Mouse (Mus musculus): Measurements from ENCODE around the gene Keap1.

DNA sequence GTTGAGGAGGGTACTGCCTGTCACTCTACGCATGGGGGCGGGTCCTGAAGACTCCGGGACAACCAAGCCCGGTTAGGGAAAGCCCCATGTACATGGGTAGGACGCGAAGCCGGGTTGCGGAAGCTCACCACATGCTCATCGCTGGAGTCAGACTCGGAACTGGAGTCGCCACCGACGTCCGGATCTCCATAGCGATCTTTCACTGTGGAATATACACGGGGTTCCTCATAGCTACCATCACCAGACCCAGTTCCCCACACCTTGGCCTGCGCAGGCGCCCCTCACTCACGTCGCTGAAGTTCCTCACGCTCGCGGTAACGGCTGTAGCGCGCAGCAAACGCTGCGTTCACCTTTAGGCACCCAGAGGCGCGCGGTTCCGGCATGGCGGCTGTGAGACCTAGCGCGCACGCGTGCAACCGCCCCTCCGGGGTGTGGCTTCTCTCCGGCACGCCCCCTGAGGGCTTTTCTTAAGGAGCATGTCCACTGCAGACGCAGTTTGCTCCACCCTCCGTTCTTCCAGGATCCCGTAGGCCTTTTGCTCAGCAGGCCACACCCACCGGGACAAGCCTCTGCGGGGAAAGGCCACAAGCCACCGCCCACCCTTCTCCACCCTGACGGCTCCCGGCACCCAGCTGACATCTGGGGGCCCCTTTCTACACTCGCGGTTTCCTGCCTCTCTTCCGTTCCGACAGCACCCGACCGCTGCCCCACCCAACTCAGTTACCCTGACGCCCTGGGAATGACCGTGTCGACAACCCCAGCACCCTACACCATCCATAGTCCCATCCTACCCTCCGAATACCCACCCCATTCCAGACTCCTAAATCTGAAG lies 48.6 kb upstream of the Keap1 start, which contains the start of gene Kri1:
- TF ChIP-seq POLR2A (IDR thresholded peaks at IDR 0.05; ENCODE audit: low read depth, low read length) (peak; percentile 86), CTCF (IDR thresholded peaks at IDR 0.05; ENCODE audit: extremely low read depth, insufficient read depth, insufficient read length, insufficient replicate concordance) (no peak)
